Mouse (Mus musculus) CH12.LX (cell line): ENCODE measurements around the gene Hs1bp3. TPM values are rescaled to one million over a fixed set of nuclear protein-coding genes. Genes with fewer than 3 reads are reported as not detected.

ENCODE experiments used
- DNase-seq: peaks from one replicate; pipeline ENCODE4 v3.0.0-alpha.2; 2013; ENCODE audit errors: extremely low read depth
- H3K27ac ChIP-seq: 2 replicates; pipeline ENCODE4 v1.5.1; 2012; ENCODE audit warnings: low read depth, mild to moderate bottlenecking, control low read depth, moderate library complexity; ENCODE audit not compliant: insufficient read depth
- H3K27me3 ChIP-seq: replicated peaks from 2 replicates; pipeline ENCODE3; 2012; ENCODE audit warnings: inconsistent platforms
- H3K36me3 ChIP-seq, 2 experiments: replicated peaks in 1 of 2; 2 replicates each; pipeline versions ENCODE3 to v1.6.1; 2012; ENCODE audit warnings: inconsistent platforms in 1 of 2, low read length in 1 of 2, mild to moderate bottlenecking in 1 of 2, mixed read lengths in 1 of 2, moderate library complexity in 1 of 2; ENCODE audit not compliant: control insufficient read depth in 1 of 2, insufficient read depth in 1 of 2
- H3K4me1 ChIP-seq, 2 experiments: 2 replicates each; pipeline ENCODE4 v1.6.1; 2012; ENCODE audit warnings: inconsistent platforms in 1 of 2, moderate library complexity in 1 of 2; ENCODE audit not compliant: insufficient read depth in 2 of 2, control insufficient read depth in 1 of 2
- H3K4me2 ChIP-seq: 2 replicates; pipeline ENCODE4 v1.6.1; 2012; ENCODE audit warnings: low read depth, mild to moderate bottlenecking, control low read depth; ENCODE audit not compliant: poor library complexity, insufficient read depth, severe bottlenecking
- H3K4me3 ChIP-seq, 3 experiments: fragments of 150-350 bp in 1 of 3; sonication (generic) in 1 of 3; replicated peaks in 1 of 3; 2 replicates each; pipeline versions ENCODE3 to v1.5.1; 2011 to 2012; ENCODE audit warnings: low read depth in 2 of 3, low read length in 2 of 3, mild to moderate bottlenecking in 2 of 3, moderate library complexity in 2 of 3, control low read depth in 1 of 3, improper control_type of control experiment in 1 of 3, inconsistent platforms in 1 of 3, mixed read lengths in 1 of 3; ENCODE audit not compliant: poor library complexity in 1 of 3
- H3K79me2 ChIP-seq: replicated peaks from 2 replicates; pipeline ENCODE4 v1.6.1; 2012; ENCODE audit warnings: mild to moderate bottlenecking, moderate library complexity; ENCODE audit not compliant: control insufficient read depth, poor library complexity, insufficient read depth, severe bottlenecking; ENCODE audit errors: extremely low read depth
- H3K9ac ChIP-seq: 2 replicates; pipeline ENCODE4 v1.6.1; 2012; ENCODE audit warnings: low read depth, mild to moderate bottlenecking, control low read depth, moderate library complexity; ENCODE audit not compliant: insufficient read depth
- H3K9me3 ChIP-seq: replicated peaks from 2 replicates; pipeline ENCODE3; 2012; ENCODE audit warnings: low read length, inconsistent platforms, mixed read lengths
- CHD2 ChIP-seq: IDR thresholded peaks from 2 replicates; pipeline ENCODE4 v1.6.1; 2011; ENCODE audit warnings: low read length, improper control_type of control experiment
- CTCF ChIP-seq, 2 experiments: IDR thresholded peaks in 1 of 2; conservative IDR thresholded peaks in 1 of 2; 2 replicates each; pipeline ENCODE4 v1.5.1; 2011 to 2012; ENCODE audit warnings: low read depth in 2 of 2, low read length in 2 of 2, improper control_type of control experiment in 1 of 2, inconsistent platforms in 1 of 2, mild to moderate bottlenecking in 1 of 2, moderate library complexity in 1 of 2
- ETS1 ChIP-seq: conservative IDR thresholded peaks from 2 replicates; pipeline ENCODE4 v1.6.1; 2012; ENCODE audit warnings: low read depth, mild to moderate bottlenecking, inconsistent platforms, low read length, improper control_type of control experiment, moderate library complexity
- GABPA ChIP-seq: IDR thresholded peaks from 2 replicates; pipeline ENCODE4 v1.6.1; 2012; ENCODE audit warnings: low read depth, low read length, improper control_type of control experiment, inconsistent platforms; ENCODE audit not compliant: insufficient replicate concordance
- IRF4 ChIP-seq: IDR thresholded peaks from 2 replicates; pipeline ENCODE4 v1.6.1; 2014; ENCODE audit warnings: low read depth, mild to moderate bottlenecking, inconsistent platforms, low read length, improper control_type of control experiment
- MAFK ChIP-seq: IDR thresholded peaks from 2 replicates; pipeline ENCODE4 v1.6.1; 2011; ENCODE audit warnings: low read length, improper control_type of control experiment; ENCODE audit not compliant: insufficient replicate concordance
- MEF2A ChIP-seq: IDR thresholded peaks from 2 replicates; pipeline ENCODE4 v1.6.1; 2014; ENCODE audit warnings: low read depth, mild to moderate bottlenecking, inconsistent platforms, low read length, improper control_type of control experiment, borderline replicate concordance
- PAX5 ChIP-seq: IDR thresholded peaks from 2 replicates; pipeline ENCODE4 v1.6.1; 2012; ENCODE audit warnings: low read length, inconsistent platforms, mixed read lengths
- POLR2A ChIP-seq: IDR thresholded peaks from 2 replicates; pipeline ENCODE4 v1.6.1; 2011; ENCODE audit warnings: low read depth, mild to moderate bottlenecking, improper control_type of control experiment, low read length
- RAD21 ChIP-seq: IDR thresholded peaks from 2 replicates; pipeline ENCODE4 v1.6.1; 2011; ENCODE audit warnings: low read depth, mild to moderate bottlenecking, low read length, improper control_type of control experiment, moderate library complexity
- SIN3A ChIP-seq: IDR thresholded peaks from 2 replicates; pipeline ENCODE4 v1.6.1; 2012; ENCODE audit warnings: low read length, improper control_type of control experiment, inconsistent platforms
- SMC3 ChIP-seq: IDR thresholded peaks from 2 replicates; pipeline ENCODE4 v1.6.1; 2011; ENCODE audit warnings: low read depth, low read length, improper control_type of control experiment
- UBTF ChIP-seq: IDR thresholded peaks from 2 replicates; pipeline ENCODE4 v1.6.1; 2012; ENCODE audit warnings: low read depth, mild to moderate bottlenecking, inconsistent platforms, low read length, improper control_type of control experiment, moderate library complexity
- USF1 ChIP-seq: IDR thresholded peaks from 2 replicates; pipeline ENCODE4 v1.6.1; 2014; ENCODE audit warnings: low read depth, mild to moderate bottlenecking, inconsistent platforms, low read length, improper control_type of control experiment
- ZKSCAN1 ChIP-seq: IDR thresholded peaks from 2 replicates; pipeline ENCODE4 v1.6.1; 2012; ENCODE audit warnings: low read depth, inconsistent platforms, low read length, improper control_type of control experiment, borderline replicate concordance
- dilution Hi-C: fragments of 300-500 bp; cut with MboI; formaldehyde crosslinking; loops from 2 replicates; pipeline ENCODE4 v1.14.3; 2020; ENCODE audit warnings: low sequenced_read_pairs; ENCODE audit not compliant: extremely low pct_unique_long_range_greater_than_20kb, extremely low pct_ligation_motif_present
- in situ Hi-C: fragments of 300-500 bp; cut with MboI; formaldehyde crosslinking; loops from 3 replicates; pipeline ENCODE4 v1.14.3; 2019; ENCODE audit warnings: low sequenced_read_pairs, low pct_ligation_motif_present, low pct_unique_long_range_greater_than_20kb, mixed read lengths
- polyA plus RNA-seq: library from polyadenylated mRNA; unstranded; fragments of >175 nt; gene quantifications from 2 replicates; pipeline ENCODE4 v1.2.1, GENCODE M21; 2012; ENCODE audit warnings: low read depth; ENCODE audit not compliant: insufficient read length
- total RNA-seq, 2 experiments: library from RNA; depleted of rRNA; stranded (reverse); fragments of 300-350 nt in 1 of 2; fragments of >200 nt in 1 of 2; gene quantifications; 2 replicates each; pipeline ENCODE4 v1.2.3; 2012 to 2014

The Hs1bp3 gene
- total and polyA plus RNA-seq, 3 experiments = 2.6 to 10.1 (median 4.7) TPM

GRCm38 (mm10) chr12:8362400-8362799 lies 49.2 kb downstream of the Hs1bp3 start:
- H3K27me3 ChIP-seq = no peaks in the 10 kb centered on the region
- H3K27ac ChIP-seq = no peak overlapping the region
- dilution Hi-C loops (no loop called here), in situ Hi-C loops (no loop called here)
- H3K4me2 ChIP-seq = no peak overlapping the region
- no peaks in the 10 kb centered on the region for H3K36me3 ChIP-seq
- H3K9ac ChIP-seq = no peak overlapping the region
- TF ChIP-seq CHD2 (no peak), MEF2A (no peak), ETS1 (no peak), PAX5 (no peak), GABPA (no peak), SIN3A (no peak), USF1 (no peak), RAD21 (no peak)
- H3K79me2 ChIP-seq = no peaks in the 10 kb centered on the region
- H3K4me1 ChIP-seq = peaks cover 12 to 33% of the 10 kb centered on the region in 2 experiments
- H3K9me3 ChIP-seq = no peaks in the 10 kb centered on the region
- DNase-seq = no peak
- no peak overlapping the region for H3K4me3 ChIP-seq

DNA sequence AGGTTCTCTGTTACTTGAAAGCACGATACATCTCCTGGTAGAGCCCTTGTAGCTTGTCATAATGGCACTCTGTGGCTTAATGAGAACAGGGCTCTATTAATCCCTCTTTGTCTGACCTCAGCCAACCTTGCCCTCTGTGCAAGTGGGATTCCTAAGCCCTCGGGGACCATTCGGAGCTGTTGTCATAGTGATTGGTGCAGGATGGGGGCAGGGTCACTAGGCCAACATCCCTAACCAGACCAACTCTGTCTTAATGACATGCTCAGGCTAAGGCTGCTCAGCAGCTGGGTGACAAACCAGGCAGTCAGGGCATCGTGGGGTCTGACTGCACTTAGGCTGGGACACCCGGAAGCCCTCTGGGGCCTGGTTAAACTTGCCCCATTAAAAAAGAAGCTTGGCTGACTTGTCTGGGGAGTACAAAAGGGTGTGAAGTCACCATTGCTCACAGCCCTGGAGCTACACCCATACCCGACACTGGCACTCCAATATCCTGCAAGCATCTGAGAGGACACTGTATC lies 51.1 kb downstream of the Hs1bp3 start:
- Histone ChIP-seq H3K27ac (no peak overlapping the region), H3K4me1 (peaks cover 10 to 13% of the 10 kb centered on the region in 2 experiments), H3K4me2 (no peak overlapping the region), H3K27me3 (no peaks in the 10 kb centered on the region)
- dilution Hi-C loops = no loop called here
- DNase-seq = no peak
- TF ChIP-seq MEF2A (no peak), MAFK (no peak), SMC3 (no peak), UBTF (no peak), IRF4 (no peak)
- TF ChIP-seq, all 38 proteins: peak for 0
- Histone ChIP-seq H3K4me3 (no peak overlapping the region), H3K9ac (no peak overlapping the region), H3K36me3 (no peaks in the 10 kb centered on the region), H3K9me3 (no peaks in the 10 kb centered on the region), H3K79me2 (no peaks in the 10 kb centered on the region)
- in situ Hi-C loops = no loop called here

- Histone ChIP-seq H3K4me3 (no peak overlapping the region), H3K36me3 (no peaks in the 10 kb centered on the region), H3K4me1 (peaks cover 8 to 9% of the 10 kb centered on the region in 2 experiments; a peak in 3 of 4 replicates), H3K4me2 (no peak overlapping the region), H3K27ac (no peak overlapping the region), H3K9me3 (no peaks in the 10 kb centered on the region), H3K79me2 (no peaks in the 10 kb centered on the region), H3K9ac (no peak overlapping the region), H3K27me3 (no peaks in the 10 kb centered on the region)
- dilution Hi-C loops (no loop called here), in situ Hi-C loops (no loop called here)
- DNase-seq = no peak
- TF ChIP-seq POLR2A (no peak), CTCF (conservative IDR thresholded peaks at IDR 0.05 in 1 of 2, IDR thresholded peaks at IDR 0.05 in 1 of 2; ENCODE audit: low read depth in 2 of 2, low read length in 2 of 2) (no peak), GABPA (no peak), ZKSCAN1 (no peak), USF1 (no peak), PAX5 (no peak)
Observed at GRCm38 (mm10) chr12:8365336-8365735, 52.1 kb downstream of the Hs1bp3 start.
